Mouse (Mus musculus) heart, postnatal 36 days (tissue): ENCODE measurements at regions not wholly inside any gene's neighbourhood (a gene's known extent, or its start where the extent isn't known, plus 50 kb on each side); places are given as distances from the start of the nearest gene placed in this dataset.

Source experiments
- DNase-seq, 2 experiments: peaks; one replicate each; pipeline ENCODE4 v3.0.0; 2021 to 2022
- intact Hi-C: fragments of 180-260 bp; cut with DNase I; formaldehyde crosslinking; loops from one replicate; pipeline ENCODE4 v1.15.1; 2025

GRCm38 (mm10) chr12:12776783-12777182 lies 164.9 kb downstream of the Mycn start:
- intact Hi-C loops, result loop anchor here (5.0 kb wide), 1 partner anchor 441 kb away; no protein-coding TSS in a partner anchor
- no peak for DNase-seq

GRCm38 (mm10) chr12:12770970-12771369 lies 170.7 kb downstream of the Mycn start:
- no peak for DNase-seq
- intact Hi-C loops, result no loop called here

GRCm38 (mm10) chr12:12766510-12767304 lies 175.0 kb downstream of the Mycn start:
- no peak for DNase-seq
- intact Hi-C loops, result no loop called here

GRCm38 (mm10) chr12:12765490-12766058 lies 176.1 kb downstream of the Mycn start:
- no peak for DNase-seq
- intact Hi-C loops, result no loop called here

GRCm38 (mm10) chr12:12765055-12765454 lies 176.7 kb downstream of the Mycn start:
- intact Hi-C loops, result no loop called here

GRCm38 (mm10) chr12:12764586-12764985 lies 177.1 kb downstream of the Mycn start:
- intact Hi-C loops, result no loop called here

More at GRCm38 (mm10) chr12:12765055-12765454, 176.7 kb downstream of the Mycn start:
- DNase-seq, result no peak

GRCm38 (mm10) chr12:12756301-12756948 lies 185.3 kb downstream of the Mycn start:
- intact Hi-C loops, result no loop called here
- DNase-seq, result no peak

More at GRCm38 (mm10) chr12:12764586-12764985, 177.1 kb downstream of the Mycn start:
- DNase-seq, result no peak

GRCm38 (mm10) chr12:12753849-12754248 lies 187.9 kb downstream of the Mycn start:
- DNase-seq, result no peak
- intact Hi-C loops, result no loop called here

GRCm38 (mm10) chr12:12751670-12752426 lies 189.9 kb downstream of the Mycn start:
- intact Hi-C loops, result no loop called here

GRCm38 (mm10) chr12:12749690-12750089 lies 192.0 kb downstream of the Mycn start:
- intact Hi-C loops, result no loop called here
- no peak for DNase-seq

More at GRCm38 (mm10) chr12:12751670-12752426, 189.9 kb downstream of the Mycn start:
- DNase-seq, result no peak

GRCm38 (mm10) chr12:12746852-12747454 lies 194.8 kb downstream of the Mycn start:
- no peak for DNase-seq
- intact Hi-C loops, result no loop called here

GRCm38 (mm10) chr12:12744492-12744891 lies 197.2 kb downstream of the Mycn start:
- DNase-seq, result no peak
- intact Hi-C loops, result no loop called here

GRCm38 (mm10) chr12:12738631-12739331 lies 202.9 kb downstream of the Mycn start:
- DNase-seq, result no peak
- intact Hi-C loops, result no loop called here

- intact Hi-C loops, result no loop called here
- no peak for DNase-seq
Measured at GRCm38 (mm10) chr12:12725797-12726196, 215.9 kb downstream of the Mycn start.

- intact Hi-C loops, result no loop called here
- no peak for DNase-seq
Measured at GRCm38 (mm10) chr12:12725075-12725474, 216.6 kb downstream of the Mycn start.

GRCm38 (mm10) chr12:12723724-12724487 lies 217.8 kb downstream of the Mycn start:
- intact Hi-C loops, result no loop called here
- no peak for DNase-seq

GRCm38 (mm10) chr12:12722982-12723661 lies 218.6 kb downstream of the Mycn start:
- no peak for DNase-seq
- intact Hi-C loops, result no loop called here

GRCm38 (mm10) chr12:12716691-12717090 lies 225.0 kb downstream of the Mycn start:
- intact Hi-C loops, result no loop called here
- DNase-seq, result no peak
